Mouse (Mus musculus) heart, postnatal 0 days (tissue): ENCODE results near the gene Dhtkd1. TPM values are rescaled to one million over a fixed set of nuclear protein-coding genes. Genes with fewer than 3 reads are reported as not detected.
"Not testable (repeated sequence)": the region's sequence is repeated elsewhere in the genome, so short reads cannot be mapped to it uniquely, and the experiment has no call there.

ENCODE experiments used
- ATAC-seq: fragments of 200-750 bp; cut with Nextera tagmentation; 2 replicates; pipeline ENCODE4 v1.8.0; 2017; ENCODE audit warnings: low read depth, moderate number of reproducible peaks, moderate library complexity; ENCODE audit not compliant: insufficient read depth
- DNase-seq: peaks from one replicate; pipeline ENCODE4 v3.0.0-alpha.2; 2016; ENCODE audit warnings: low spot score
- H3K27ac ChIP-seq: fragments of 300-500 bp; sonication (generic); 2 replicates; pipeline ENCODE4 v1.5.1; 2014; ENCODE audit warnings: low read depth, mild to moderate bottlenecking
- H3K27me3 ChIP-seq: fragments of 300-500 bp; sonication (generic); 2 replicates; pipeline ENCODE4 v1.6.1; 2014; ENCODE audit warnings: low read length, mixed read lengths; ENCODE audit not compliant: control insufficient read depth, insufficient read depth
- H3K36me3 ChIP-seq: fragments of 300-500 bp; sonication (generic); replicated peaks from 2 replicates; pipeline ENCODE4 v1.6.1; 2014; ENCODE audit warnings: low read length, mixed read lengths; ENCODE audit not compliant: control insufficient read depth, insufficient read depth
- H3K4me1 ChIP-seq: fragments of 300-500 bp; sonication (generic); 2 replicates; pipeline ENCODE4 v1.6.1; 2014; ENCODE audit warnings: antibody characterized with exemption; ENCODE audit not compliant: control insufficient read depth, insufficient read depth
- H3K4me2 ChIP-seq: fragments of 300-500 bp; sonication (generic); 2 replicates; pipeline ENCODE4 v1.6.1; 2014; ENCODE audit warnings: low read depth, mild to moderate bottlenecking, low read length, moderate library complexity
- H3K4me3 ChIP-seq: fragments of 300-500 bp; sonication (generic); 2 replicates; pipeline ENCODE4 v1.5.1; 2014; ENCODE audit warnings: low read depth, low read length
- H3K9ac ChIP-seq: fragments of 300-500 bp; sonication (generic); replicated peaks from 2 replicates; pipeline ENCODE4 v1.6.1; 2014; ENCODE audit warnings: low read depth, low read length, mixed read lengths
- H3K9me3 ChIP-seq: fragments of 300-500 bp; sonication (generic); replicated peaks from 2 replicates; pipeline ENCODE4 v1.6.1; 2016; ENCODE audit warnings: low read length; ENCODE audit not compliant: control insufficient read depth
- CTCF ChIP-seq: IDR thresholded peaks from 2 replicates; pipeline ENCODE4 v1.5.1; 2016; ENCODE audit warnings: antibody characterized with exemption, control low read depth, low read depth
- EP300 ChIP-seq: IDR thresholded peaks from 2 replicates; pipeline ENCODE4 v1.6.1; 2016; ENCODE audit warnings: antibody characterized with exemption, low read depth
- WGBS: fragments of 180-500 bp; shearing (Covaris S2); extraction: QIAGEN DNeasy Blood & Tissue Kit; methylation state at CpG from one replicate; pipeline ENCODE4 v1.1.7; 2014; 5-methylcytosine and 5-hydroxymethylcytosine counted together
- polyA plus RNA-seq: library from polyadenylated mRNA; unstranded; fragments of >200 nt; fragmentation: Nextera tagmentation; extraction: Ambion mirVana; gene quantifications from 2 replicates; pipeline ENCODE4 v1.2.1, GENCODE M21; 2015
- total RNA-seq: library from RNA; depleted of rRNA; stranded (reverse); fragments of >200 nt; gene quantifications from 2 replicates; pipeline ENCODE4 v1.2.3, GENCODE M21; 2014; ENCODE audit warnings: low replicate concordance

Gene Dhtkd1
- total and polyA plus RNA-seq, 2 experiments from 2014 or later, result 1.2 to 2.4 TPM

GRCm38 (mm10) chr2:5957705-5958104, 15.1 kb upstream of the Dhtkd1 start:
- Histone ChIP-seq H3K27ac (no peak overlapping the region), H3K4me3 (no peak overlapping the region), H3K4me2 (no peak overlapping the region), H3K27me3 (no peaks in the 10 kb centered on the region), H3K4me1 (peaks cover under 1% of the 10 kb centered on the region; the same call in 1 of the 2 replicates), H3K9ac (no peak overlapping the region), H3K36me3 (peaks cover 34% of the 10 kb centered on the region), H3K9me3 (no peaks in the 10 kb centered on the region)
- ATAC-seq, result no peak
- WGBS, result 93% methylated on average over 9 of the region's 9 CpGs
- DNase-seq, result no peak
- TF ChIP-seq EP300 (no peak), CTCF (no peak)

- H3K27ac ChIP-seq, result peak overlapping the region; percentile 88
- DNase-seq (peak; percentile 30), ATAC-seq (peak; percentile 55)
- peak overlapping the region; percentile 84 for H3K9ac ChIP-seq
- peak overlapping the region; percentile 83 for H3K4me3 ChIP-seq
- H3K9me3 ChIP-seq, result no peaks in the 10 kb centered on the region
- TF ChIP-seq CTCF (no peak), EP300 (no peak)
- H3K4me2 ChIP-seq, result peak overlapping the region; percentile 77
- H3K27me3 ChIP-seq, result no peaks in the 10 kb centered on the region
- under 1% methylated on average over 46 of the region's 46 CpGs for WGBS
- no peaks in the 10 kb centered on the region for H3K36me3 ChIP-seq
- peaks cover 6% of the 10 kb centered on the region; the same call in 1 of the 2 replicates for H3K4me1 ChIP-seq
These were observed 9.1 kb upstream of the Dhtkd1 start for GRCm38 (mm10) chr2:5951621-5952211.

- peak; percentile 95 for ATAC-seq
- H3K4me3 ChIP-seq, result peak within 1 kb of the TSS; percentile 83
- TF ChIP-seq CTCF, result no peak
- TF ChIP-seq EP300, result peak; percentile 98
- H3K9ac ChIP-seq, result peak within 1 kb of the TSS; percentile 84
- no peaks in the 10 kb centered on the region for H3K27me3 ChIP-seq
- no peaks in the 10 kb centered on the region for H3K9me3 ChIP-seq
- peaks cover 6% of the 10 kb centered on the region; the same call in 1 of the 2 replicates for H3K4me1 ChIP-seq
- WGBS, result under 1% methylated on average over 36 of the region's 54 CpGs
- H3K27ac ChIP-seq, result peak within 1 kb of the TSS; percentile 88
- peak; percentile 100 for DNase-seq
- H3K36me3 ChIP-seq, result no peaks in the 10 kb centered on the region
- peak within 1 kb of the TSS; percentile 77 for H3K4me2 ChIP-seq
These were observed 8.4 kb upstream of the Dhtkd1 start, which contains the start of gene Upf2 for GRCm38 (mm10) chr2:5950766-5951595. Gene Upf2 (plus strand): TSS chr2:5951469.

- ATAC-seq, result no peak
- TF ChIP-seq CTCF, result no peak
- TF ChIP-seq EP300, result no peak
- Histone ChIP-seq H3K4me2 (peak overlapping the region; percentile 77), H3K27me3 (no peaks in the 10 kb centered on the region), H3K9ac (peak overlapping the region; percentile 67), H3K4me1 (peaks cover 6% of the 10 kb centered on the region; the same call in 1 of the 2 replicates), H3K9me3 (no peaks in the 10 kb centered on the region), H3K27ac (peak overlapping the region; percentile 76), H3K4me3 (peak overlapping the region; percentile 83), H3K36me3 (no peaks in the 10 kb centered on the region)
- WGBS, result 3% methylated on average over 6 of the region's 6 CpGs
- no peak for DNase-seq
These were observed 7.7 kb upstream of the Dhtkd1 start for GRCm38 (mm10) chr2:5950305-5950704.

GRCm38 (mm10) chr2:5949821-5950220, 7.2 kb upstream of the Dhtkd1 start:
- H3K4me1 ChIP-seq, ATAC-seq, H3K27ac ChIP-seq, H3K27me3 ChIP-seq, H3K36me3 ChIP-seq, H3K9ac ChIP-seq, DNase-seq, H3K9me3 ChIP-seq: not testable (repeated sequence)
- peak overlapping the region; percentile 83; the same call in 1 of the 2 replicates for H3K4me3 ChIP-seq
- 94% methylated on average over 9 of the region's 9 CpGs for WGBS
- peak overlapping the region; percentile 77 for H3K4me2 ChIP-seq
